Mouse (Mus musculus) urinary bladder, adult 18-20 months (tissue): ENCODE results near the gene Tle1.

Experiments
- DNase-seq, 2 experiments: peaks; one replicate each; pipeline ENCODE4 v3.0.0; 2022; ENCODE audit warnings: low spot score in 2 of 2, mixed read lengths in 2 of 2

Gene Tle1

DNA sequence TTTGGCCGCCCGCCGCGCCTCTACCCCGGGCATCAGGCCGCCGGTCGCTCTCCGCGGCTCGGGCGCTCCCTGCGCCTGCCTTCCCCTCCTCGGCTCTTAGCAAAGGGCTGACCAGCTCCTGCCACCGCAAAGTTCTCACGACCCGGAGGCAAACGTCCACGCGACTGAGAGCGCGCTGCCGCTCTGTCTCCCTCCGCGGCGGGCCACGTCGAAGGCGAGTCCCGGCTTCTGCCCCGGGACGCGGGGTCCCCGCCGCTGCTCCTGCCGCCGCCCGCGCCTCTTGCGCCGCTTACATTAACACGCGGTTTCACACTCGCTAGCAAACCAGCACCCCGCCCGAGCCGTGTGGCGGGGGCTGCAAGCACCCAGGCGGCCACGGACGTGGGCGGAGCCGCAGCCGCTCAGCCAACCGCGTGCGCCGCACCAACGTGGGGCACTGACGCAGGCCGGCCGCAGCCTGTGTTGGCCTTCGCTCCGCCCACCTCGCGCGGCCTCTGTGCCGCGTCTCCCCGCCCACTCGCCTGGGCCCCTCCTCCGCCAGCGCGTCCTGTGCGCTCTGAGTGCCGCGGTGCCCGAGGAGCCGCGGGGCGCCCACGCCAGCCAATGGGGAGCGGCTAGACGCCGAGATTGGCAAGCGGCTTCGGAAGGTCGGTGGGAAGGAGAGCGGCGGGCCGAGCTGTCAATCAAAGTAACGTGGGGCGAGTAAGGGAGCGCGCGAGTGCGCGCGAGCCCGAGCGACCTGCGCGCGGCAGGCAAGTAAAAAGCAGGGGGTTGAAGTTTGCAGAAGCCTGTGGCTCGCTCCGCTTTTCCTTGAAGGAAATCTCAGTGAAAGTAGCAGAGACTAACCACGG is at the start of gene Tle1:
Gene Tle1, minus strand, starts transcription at position 361 of the 851 bp plus-strand sequence.
- DNase-seq, result peak; percentile 97 to 100

DNA sequence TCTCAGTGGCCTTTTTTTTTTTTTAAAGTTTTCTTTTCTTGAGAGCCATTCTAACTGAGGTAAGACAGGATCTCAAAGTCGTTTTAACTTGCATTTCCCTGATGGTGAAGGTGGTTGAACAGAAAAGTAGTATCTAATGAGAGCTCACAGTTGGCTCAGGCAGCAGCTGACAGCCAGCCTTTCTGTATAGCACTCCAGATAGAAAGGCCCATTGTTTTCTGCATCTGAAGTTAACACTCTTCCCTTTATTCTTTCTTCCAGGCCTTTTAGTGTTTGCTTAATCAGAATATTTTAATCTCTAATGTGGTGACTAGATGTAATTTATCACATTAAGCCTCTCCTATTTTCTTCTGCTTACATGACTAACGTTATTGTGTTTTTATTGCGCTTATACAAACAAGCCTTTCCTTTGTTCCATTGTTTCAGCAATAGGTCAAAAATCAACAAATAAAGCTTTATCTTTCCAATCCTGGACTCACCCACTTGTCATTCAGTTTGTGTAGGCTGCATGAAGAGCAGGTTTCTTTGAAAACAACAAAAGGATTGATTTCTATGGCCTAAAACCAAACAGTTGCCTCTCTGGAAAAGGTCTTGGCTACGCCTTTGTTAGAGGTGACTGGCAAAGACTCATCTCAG is 33.0 kb upstream of the Tle1 start:
- no peak for DNase-seq

DNA sequence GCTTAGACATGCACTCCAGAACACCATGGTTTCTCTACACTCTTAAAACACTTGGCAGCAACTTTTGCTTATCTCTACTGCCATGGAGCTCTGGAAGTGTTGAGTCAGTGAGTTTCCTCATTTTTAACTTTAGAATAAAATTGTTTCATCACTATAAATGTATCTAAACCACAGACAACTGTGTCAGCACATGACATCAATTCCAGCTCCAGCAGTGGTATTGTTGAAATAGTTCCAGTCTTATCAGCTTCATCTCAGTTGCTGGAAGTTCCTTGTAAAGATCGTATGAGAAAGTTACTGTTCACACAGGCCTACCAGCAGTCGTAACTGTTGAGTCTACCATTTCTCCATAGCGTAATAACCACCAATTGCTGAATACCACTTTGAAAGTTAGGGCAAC is 31.5 kb upstream of the Tle1 start:
- DNase-seq, result no peak

GRCm38 (mm10) chr4:72230832-72231231 is 30.1 kb upstream of the Tle1 start:
- DNase-seq, result no peak

GRCm38 (mm10) chr4:72221629-72222028 is 20.9 kb upstream of the Tle1 start:
- DNase-seq, result no peak

- DNase-seq, result no peak
Observed at GRCm38 (mm10) chr4:72204420-72205045, 3.8 kb upstream of the Tle1 start.

GRCm38 (mm10) chr4:72201521-72201991 is 837 bp upstream of the Tle1 start:
- peak; percentile 13 to 53 for DNase-seq

DNA sequence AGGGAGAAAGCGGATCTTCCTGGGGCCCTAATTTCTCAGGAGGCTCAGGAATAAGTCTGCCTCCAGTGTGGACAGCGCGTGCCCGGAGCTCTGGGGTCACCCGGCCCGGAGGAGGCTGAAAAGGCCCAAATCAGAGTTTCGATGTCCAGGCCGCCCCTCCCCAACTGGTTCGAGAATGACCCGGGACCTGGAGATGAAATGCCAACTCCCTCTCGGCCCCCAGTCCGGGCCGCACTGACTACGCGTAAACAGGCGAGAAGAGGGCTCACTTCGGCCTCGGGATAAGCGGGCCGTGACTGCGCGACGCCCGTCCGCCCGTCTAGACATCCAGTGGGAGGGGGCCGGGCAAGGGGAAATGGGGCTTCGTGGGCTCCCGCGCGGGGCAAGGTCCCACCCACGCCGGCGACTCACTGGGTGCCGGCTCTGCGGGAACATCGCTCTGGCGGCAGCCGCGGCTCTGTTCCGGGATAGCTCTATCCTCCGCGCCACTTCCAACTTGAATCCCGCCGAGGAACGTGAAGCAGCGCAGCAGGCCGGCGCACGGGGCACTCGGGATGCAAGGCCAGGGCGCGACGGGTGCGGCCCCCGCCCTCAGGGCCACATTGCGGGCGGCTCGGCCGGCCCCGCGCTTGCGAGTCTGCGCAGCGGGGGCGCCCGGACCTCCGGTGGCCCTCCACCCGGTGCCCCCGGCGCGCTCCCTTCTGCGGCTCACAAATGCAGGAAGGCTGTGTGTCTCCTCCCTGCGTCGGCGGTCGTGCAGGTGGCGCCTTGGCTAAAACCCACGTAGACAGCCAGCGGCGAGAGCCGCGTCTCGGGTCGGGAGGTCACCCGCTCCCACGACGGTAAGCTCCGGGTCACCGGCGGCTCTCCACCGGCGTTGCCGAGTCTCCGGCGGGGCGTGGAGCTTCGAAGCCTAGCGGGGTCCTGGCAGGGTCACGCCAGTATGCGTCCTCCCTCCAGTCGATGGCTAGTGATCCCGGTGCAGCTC is 854 bp downstream of the Tle1 start:
- peak; percentile 34 to 62 for DNase-seq

- peak; percentile 73 to 81 for DNase-seq
Observed at GRCm38 (mm10) chr4:72198877-72199411, 1.8 kb downstream of the Tle1 start.

DNA sequence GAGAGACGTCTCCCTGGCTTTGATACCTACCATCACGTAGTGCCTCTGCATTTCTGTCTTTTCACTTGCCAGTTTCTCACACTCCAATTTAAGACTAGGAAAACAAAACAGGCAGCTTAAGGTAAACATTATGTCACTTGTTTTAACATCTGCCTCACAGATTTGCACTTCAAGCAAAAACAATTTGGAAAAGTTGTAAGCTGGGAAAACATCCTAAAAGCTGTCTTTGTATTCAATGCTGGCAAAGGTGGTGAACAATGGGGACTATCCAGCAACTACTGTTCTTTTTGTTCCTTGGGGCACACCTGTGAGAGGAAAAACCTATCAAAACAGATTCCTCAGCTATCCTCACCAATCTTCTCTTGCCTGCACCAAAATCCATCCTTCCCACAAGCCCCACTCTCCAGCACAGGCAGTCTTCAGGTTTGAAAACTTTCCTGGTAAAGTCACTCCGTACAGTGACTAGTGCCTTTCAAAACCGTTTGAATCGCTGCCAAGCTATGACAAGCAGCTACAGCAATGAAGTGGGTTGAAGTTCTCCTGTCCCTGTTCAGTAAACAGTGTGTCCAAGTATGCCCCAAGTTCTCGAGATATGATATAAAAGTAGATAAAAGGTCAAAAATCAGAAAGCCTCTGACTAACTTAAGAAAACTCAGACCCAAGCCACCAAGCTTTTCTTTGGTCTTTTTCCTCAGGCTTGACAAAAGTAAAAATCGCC is 2.7 kb downstream of the Tle1 start:
- peak; percentile 52 to 59 for DNase-seq

DNA sequence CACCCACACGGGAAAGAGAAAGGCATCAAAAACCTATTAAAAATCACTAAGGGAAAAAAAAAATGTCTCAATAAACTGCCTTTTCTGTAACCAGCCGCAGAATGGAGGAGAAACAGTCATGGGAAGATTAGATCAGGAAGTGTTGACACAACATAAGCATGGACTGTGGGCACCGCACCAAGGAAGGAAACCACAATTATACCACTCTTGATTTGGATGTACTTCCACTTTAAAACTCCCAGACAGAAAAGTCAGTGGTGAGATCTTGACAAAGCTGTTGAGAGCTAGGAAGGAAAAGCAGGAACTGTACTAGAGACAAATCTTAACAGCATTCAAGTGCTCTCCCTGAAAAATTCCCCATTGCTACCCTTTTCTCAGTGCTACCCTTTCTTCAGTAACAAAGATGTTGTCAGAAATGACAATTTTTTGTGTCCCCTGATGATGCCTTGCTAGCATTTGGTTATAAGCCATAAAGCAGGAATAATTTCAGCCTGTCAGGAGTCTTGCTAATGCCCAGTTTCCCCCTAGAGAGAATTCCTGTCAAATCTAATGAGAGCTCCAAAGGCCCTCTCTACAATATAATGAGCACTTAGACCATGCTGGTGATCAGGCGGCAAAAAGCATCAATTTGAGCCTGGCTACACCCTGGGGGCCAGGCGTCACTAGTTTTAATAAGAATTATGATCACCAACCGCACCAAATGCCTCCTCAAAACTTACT is 5.4 kb downstream of the Tle1 start:
- peak in 1 of 2 experiments; percentile 13 for DNase-seq

DNA sequence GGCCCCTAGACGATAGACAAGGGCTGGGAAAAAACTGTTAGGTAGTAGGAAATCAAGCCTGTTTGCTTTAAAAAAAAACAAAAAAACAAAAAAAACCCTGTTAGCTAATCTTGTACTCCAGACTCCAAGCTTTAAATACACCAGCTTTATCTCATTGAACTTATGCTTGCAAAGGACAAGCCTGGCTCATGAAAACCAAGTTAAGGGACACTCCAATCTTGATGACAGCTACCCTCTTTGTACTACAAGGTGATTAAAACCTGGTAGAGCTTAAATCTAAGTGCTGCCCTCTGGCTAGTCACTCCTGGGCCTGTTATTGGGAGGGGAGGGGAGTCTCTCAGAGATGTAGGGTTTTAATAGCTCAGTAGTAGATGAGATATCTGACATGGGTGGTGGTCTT is 7.4 kb downstream of the Tle1 start:
- no peak for DNase-seq

- DNase-seq, result no peak
Observed at GRCm38 (mm10) chr4:72184476-72184875, 16.2 kb downstream of the Tle1 start.

DNA sequence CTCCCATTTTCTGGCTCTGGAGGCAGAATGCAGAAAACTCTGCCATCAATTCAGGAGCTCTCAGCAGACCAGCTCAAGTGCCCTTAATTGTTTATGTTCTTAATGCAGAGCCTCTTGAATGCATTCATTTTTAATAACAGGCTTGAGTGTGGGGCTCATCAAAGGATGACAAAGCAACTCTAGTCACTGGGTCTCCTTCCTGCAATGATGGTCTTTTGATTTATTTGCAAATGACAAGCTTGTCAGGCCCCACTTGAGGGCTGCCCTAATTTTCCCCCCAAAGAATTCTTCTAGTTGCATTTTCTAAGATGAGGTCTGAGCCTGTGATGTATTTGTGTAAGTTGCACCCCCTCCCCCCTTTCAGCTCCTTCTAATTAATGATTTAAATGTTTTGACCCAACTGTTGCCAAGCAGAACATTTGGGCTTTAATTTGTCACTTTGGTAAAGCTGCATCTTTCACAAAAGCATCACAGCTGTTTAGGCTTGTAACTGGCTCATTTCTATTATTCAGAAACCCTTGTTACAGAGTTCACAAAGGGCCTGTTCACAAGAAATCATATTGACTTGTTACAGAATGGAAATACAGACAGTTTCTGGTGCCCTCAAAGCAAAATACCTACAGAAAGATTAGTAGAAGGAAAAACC is 18.3 kb downstream of the Tle1 start:
- DNase-seq, result no peak

DNA sequence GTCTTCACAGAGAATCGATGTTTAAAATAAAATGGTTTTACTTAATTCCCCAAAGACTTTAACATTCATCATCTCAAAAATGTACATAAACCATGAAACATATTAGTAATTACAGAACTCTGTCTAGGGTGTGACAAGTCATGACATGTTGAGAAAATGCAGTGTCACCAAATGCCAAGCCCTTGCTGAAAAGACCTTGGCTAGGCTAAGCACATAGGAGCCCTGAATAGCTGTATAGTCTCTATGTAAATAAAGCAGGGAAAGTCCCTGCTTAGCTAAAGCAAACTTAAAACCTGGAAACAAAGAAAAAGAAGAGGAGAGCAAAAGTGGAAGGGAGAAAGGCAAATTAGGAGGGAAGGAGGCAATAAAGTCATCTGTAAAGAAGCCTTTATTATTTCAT is 24.8 kb downstream of the Tle1 start:
- DNase-seq, result no peak

DNA sequence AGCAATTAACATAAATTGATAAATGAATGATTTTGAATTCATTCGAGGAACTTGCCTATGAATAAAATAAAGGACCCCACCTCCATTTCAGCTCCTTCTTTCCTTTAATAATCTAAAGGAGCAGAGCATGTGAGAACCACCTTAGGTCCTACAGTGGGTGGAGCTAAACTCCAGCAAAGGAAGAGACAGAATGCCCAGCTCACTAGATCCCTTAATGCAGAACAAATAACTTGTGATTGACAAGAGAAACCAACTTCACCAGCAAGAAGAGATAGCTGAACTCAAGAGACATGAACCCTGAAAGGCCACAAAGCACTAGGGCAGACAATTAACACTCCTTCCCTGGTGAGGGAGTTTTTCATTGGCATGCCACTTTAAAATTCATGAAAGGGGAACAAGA is 32.5 kb downstream of the Tle1 start:
- no peak for DNase-seq

GRCm38 (mm10) chr4:72167761-72168229 is 32.9 kb downstream of the Tle1 start:
- no peak for DNase-seq

DNA sequence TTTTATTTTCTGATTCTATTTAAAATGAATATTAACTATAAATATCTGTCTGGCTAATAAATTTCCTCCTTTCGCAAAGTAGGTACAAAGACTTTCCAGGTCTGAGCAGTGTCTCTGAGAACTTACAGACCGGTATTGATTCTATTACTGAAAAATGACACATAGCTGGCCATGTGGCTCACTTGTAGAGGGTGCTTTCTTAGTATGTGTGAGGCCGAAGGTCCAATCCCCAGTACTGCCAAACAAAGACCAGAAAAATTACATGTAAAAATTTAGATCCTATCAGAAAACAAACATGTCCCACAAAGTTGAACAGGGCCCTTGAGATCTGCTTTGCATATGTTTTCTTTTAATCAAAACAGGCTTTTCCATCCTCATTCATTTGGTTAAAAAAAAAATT is 33.5 kb downstream of the Tle1 start:
- no peak for DNase-seq

GRCm38 (mm10) chr4:72166561-72166960 is 34.2 kb downstream of the Tle1 start:
- no peak for DNase-seq
